Mouse (Mus musculus): ENCODE measurements around the gene Adgrg1. TPM values are rescaled to one million over a fixed set of nuclear protein-coding genes. Genes with fewer than 3 reads are reported as not detected.

The Adgrg1 gene
- polyA plus RNA-seq, 1 experiment from 2014 or later: 11.1 TPM

DNA sequence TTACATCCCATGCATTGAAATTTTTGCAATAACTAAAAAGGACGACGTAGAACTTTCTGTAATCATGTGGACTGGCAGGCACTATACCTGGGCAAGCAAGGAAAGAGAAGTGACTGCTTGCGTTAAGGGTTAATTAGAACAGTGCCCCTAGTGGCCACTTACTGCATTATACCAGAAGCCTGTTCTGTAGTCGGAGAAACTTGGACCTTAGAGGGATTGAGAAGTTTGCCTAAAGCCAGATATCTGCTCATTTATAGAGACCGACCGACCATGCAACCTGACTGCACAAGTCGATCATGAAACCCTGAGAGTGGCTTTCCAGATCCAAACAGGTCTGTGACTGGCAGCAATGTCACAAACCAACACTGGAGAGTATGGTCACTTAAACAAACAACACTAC is 8.0 kb upstream of the Adgrg1 start:
- H3K4me3 ChIP-seq (ENCODE audit: low read depth, low read length): no peak overlapping the region
- no peak overlapping the region for H3K9ac ChIP-seq (ENCODE audit: low read length)
- H3K36me3 ChIP-seq (ENCODE audit: control insufficient read depth, insufficient read depth, low read length): no peaks in the 10 kb centered on the region
- no peak for ATAC-seq (ENCODE audit: insufficient number of reproducible peaks, low FRiP score, low TSS enrichment, low read depth)
- H3K4me2 ChIP-seq (ENCODE audit: low read depth, severe bottlenecking): no peak overlapping the region
- peak; percentile 67 for DNase-seq (ENCODE audit: low spot score)
- H3K9me3 ChIP-seq (ENCODE audit: control insufficient read depth, low read length): no peaks in the 10 kb centered on the region
- no peaks in the 10 kb centered on the region for H3K4me1 ChIP-seq (ENCODE audit: control insufficient read depth, insufficient read depth, low read length)
- 22% methylated on average over 7 of the region's 7 CpGs for WGBS
- no peak overlapping the region for H3K27ac ChIP-seq (replicated peaks; ENCODE audit: low read depth, low read length)
- H3K27me3 ChIP-seq (ENCODE audit: control insufficient read depth, insufficient read depth, low read length): no peaks in the 10 kb centered on the region

DNA sequence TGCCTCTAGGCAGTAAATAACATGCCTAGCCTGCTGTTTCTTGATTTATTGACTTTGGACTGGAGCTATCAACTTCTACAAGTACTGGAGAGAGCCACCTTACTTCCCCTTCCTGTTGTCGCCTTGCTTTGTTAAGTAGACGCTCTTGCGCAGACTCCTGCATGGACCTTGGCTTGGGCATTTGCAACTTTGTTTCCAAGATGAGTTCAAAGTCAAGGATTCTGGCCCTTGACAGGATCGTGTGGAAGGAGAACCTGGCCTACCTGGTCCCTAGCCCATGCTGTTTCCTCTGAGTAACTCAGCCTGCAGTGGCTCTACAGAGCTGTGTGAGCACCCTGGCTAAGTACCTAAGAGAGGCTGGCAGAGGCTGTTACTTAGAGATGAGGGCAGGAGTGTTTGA is 7.5 kb upstream of the Adgrg1 start:
- no peak overlapping the region for H3K9ac ChIP-seq (ENCODE audit: low read length)

DNA sequence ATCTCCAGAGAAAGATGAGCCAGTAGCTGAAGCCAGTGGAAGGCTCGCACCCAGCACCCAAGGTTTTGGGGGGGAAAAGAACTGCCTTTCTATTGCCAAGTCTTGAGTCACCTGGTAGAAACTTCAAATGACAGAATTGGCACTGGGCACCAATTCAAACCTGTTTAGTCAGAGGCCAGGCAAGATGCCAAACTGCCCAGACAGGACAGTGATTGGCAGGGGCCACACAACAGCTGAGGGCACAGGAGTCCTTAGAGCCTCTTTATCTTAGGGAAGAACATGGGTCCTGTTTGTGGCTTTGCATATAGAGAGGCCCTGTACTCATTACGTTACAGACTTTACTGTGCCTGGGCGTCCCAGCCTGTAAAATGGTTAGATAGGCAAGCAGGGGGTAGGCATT is 7.0 kb upstream of the Adgrg1 start:
- no peak overlapping the region for H3K4me3 ChIP-seq (ENCODE audit: low read depth, low read length)
- no peaks in the 10 kb centered on the region for H3K36me3 ChIP-seq (ENCODE audit: control insufficient read depth, insufficient read depth, low read length)
- no peak overlapping the region for H3K4me2 ChIP-seq (ENCODE audit: low read depth, severe bottlenecking)
- DNase-seq (ENCODE audit: low spot score) (no peak), ATAC-seq (ENCODE audit: insufficient number of reproducible peaks, low FRiP score, low TSS enrichment, low read depth) (no peak)
- no peak overlapping the region for H3K9ac ChIP-seq (ENCODE audit: low read length)
- no peaks in the 10 kb centered on the region for H3K27me3 ChIP-seq (ENCODE audit: control insufficient read depth, insufficient read depth, low read length)
- WGBS: 88% methylated on average over 3 of the region's 3 CpGs
- no peak overlapping the region for H3K27ac ChIP-seq (replicated peaks; ENCODE audit: low read depth, low read length)
- no peaks in the 10 kb centered on the region for H3K4me1 ChIP-seq (ENCODE audit: control insufficient read depth, insufficient read depth, low read length)
- no peaks in the 10 kb centered on the region for H3K9me3 ChIP-seq (ENCODE audit: control insufficient read depth, low read length)

More for the DNA sequence above, 7.5 kb upstream of the Adgrg1 start:
- no peak overlapping the region for H3K27ac ChIP-seq (replicated peaks; ENCODE audit: low read depth, low read length)
- ATAC-seq (ENCODE audit: insufficient number of reproducible peaks, low FRiP score, low TSS enrichment, low read depth) (no peak), DNase-seq (ENCODE audit: low spot score) (no peak)
- no peaks in the 10 kb centered on the region for H3K9me3 ChIP-seq (ENCODE audit: control insufficient read depth, low read length)
- H3K4me3 ChIP-seq (ENCODE audit: low read depth, low read length): no peak overlapping the region
- H3K36me3 ChIP-seq (ENCODE audit: control insufficient read depth, insufficient read depth, low read length): no peaks in the 10 kb centered on the region
- 82% methylated on average over 4 of the region's 4 CpGs for WGBS
- no peaks in the 10 kb centered on the region for H3K27me3 ChIP-seq (ENCODE audit: control insufficient read depth, insufficient read depth, low read length)
- no peaks in the 10 kb centered on the region for H3K4me1 ChIP-seq (ENCODE audit: control insufficient read depth, insufficient read depth, low read length)
- H3K4me2 ChIP-seq (ENCODE audit: low read depth, severe bottlenecking): no peak overlapping the region

GRCm38 (mm10) chr8:94973270-94973669 is 1.3 kb upstream of the Adgrg1 start:
- Histone ChIP-seq H3K27ac (replicated peaks; ENCODE audit: low read depth, low read length) (no peak overlapping the region), H3K9ac (ENCODE audit: low read length) (no peak overlapping the region), H3K4me1 (ENCODE audit: control insufficient read depth, insufficient read depth, low read length) (peaks cover 14% of the 10 kb centered on the region), H3K4me2 (ENCODE audit: low read depth, severe bottlenecking) (no peak overlapping the region), H3K36me3 (ENCODE audit: control insufficient read depth, insufficient read depth, low read length) (no peaks in the 10 kb centered on the region), H3K27me3 (ENCODE audit: control insufficient read depth, insufficient read depth, low read length) (peaks cover 6% of the 10 kb centered on the region; the same call in 1 of the 2 replicates), H3K4me3 (ENCODE audit: low read depth, low read length) (no peak overlapping the region), H3K9me3 (ENCODE audit: control insufficient read depth, low read length) (no peaks in the 10 kb centered on the region)
- 89% methylated on average over 9 of the region's 9 CpGs for WGBS
- no peak for ATAC-seq (ENCODE audit: insufficient number of reproducible peaks, low FRiP score, low TSS enrichment, low read depth)
- no peak for DNase-seq (ENCODE audit: low spot score)

GRCm38 (mm10) chr8:94973786-94974185 is 765 bp upstream of the Adgrg1 start:
- Histone ChIP-seq H3K4me3 (ENCODE audit: low read depth, low read length) (no peak overlapping the region), H3K27me3 (ENCODE audit: control insufficient read depth, insufficient read depth, low read length) (peaks cover 6% of the 10 kb centered on the region; the same call in 1 of the 2 replicates), H3K9ac (ENCODE audit: low read length) (no peak overlapping the region), H3K9me3 (ENCODE audit: control insufficient read depth, low read length) (no peaks in the 10 kb centered on the region), H3K36me3 (ENCODE audit: control insufficient read depth, insufficient read depth, low read length) (no peaks in the 10 kb centered on the region), H3K4me2 (ENCODE audit: low read depth, severe bottlenecking) (no peak overlapping the region), H3K27ac (replicated peaks; ENCODE audit: low read depth, low read length) (no peak overlapping the region), H3K4me1 (ENCODE audit: control insufficient read depth, insufficient read depth, low read length) (peaks cover 14% of the 10 kb centered on the region)
- 86% methylated on average over 9 of the region's 9 CpGs for WGBS
- ATAC-seq (ENCODE audit: insufficient number of reproducible peaks, low FRiP score, low TSS enrichment, low read depth) (no peak), DNase-seq (ENCODE audit: low spot score) (no peak)

DNA sequence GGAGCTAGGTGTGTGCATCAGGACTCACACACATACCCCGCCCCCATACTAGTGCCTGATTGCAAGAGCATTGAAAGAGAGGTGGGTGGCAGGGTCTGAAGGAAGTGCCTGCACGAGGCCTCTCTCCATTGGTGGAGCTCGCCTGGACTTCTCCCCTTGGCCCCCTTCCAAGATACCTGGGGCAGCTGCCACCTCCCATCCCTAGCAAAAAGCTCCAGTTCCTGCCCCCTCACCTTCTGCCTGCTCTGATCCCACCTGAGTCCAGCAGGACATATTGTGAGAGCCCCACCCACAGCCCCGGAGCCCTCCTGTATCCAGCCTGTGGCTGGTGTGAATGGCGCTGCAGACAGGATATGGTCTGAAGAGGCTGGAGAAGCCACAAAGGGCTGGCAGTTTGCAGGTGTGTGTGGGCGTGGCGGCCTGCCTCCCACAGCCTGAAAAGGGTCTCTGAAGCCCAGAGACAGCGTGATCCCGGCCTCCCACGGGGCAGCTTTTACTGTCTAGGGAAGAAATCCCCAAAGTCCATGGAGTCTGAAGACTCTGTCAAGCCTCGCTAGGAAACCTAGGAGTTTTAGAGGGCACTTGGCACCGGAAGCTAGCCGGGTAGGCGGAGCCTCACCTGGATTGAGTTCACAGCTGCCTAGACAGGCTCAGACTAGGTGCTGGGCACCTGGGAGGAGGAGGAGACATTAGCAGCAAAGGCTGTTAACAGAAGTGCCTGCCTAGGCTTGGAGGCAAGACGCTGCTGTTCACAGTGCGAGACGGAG is 2.3 kb downstream of the Adgrg1 start:
- peak overlapping the region; percentile 42 for H3K4me2 ChIP-seq (ENCODE audit: low read depth, severe bottlenecking)
- H3K27me3 ChIP-seq (ENCODE audit: control insufficient read depth, insufficient read depth, low read length): peaks cover 8% of the 10 kb centered on the region; the same call in 1 of the 2 replicates
- no peak overlapping the region for H3K27ac ChIP-seq (replicated peaks; ENCODE audit: low read depth, low read length)
- H3K9me3 ChIP-seq (ENCODE audit: control insufficient read depth, low read length): no peaks in the 10 kb centered on the region
- DNase-seq (ENCODE audit: low spot score) (no peak), ATAC-seq (ENCODE audit: insufficient number of reproducible peaks, low FRiP score, low TSS enrichment, low read depth) (no peak)
- peak overlapping the region; percentile 14; the same call in 1 of the 2 replicates for H3K4me3 ChIP-seq (ENCODE audit: low read depth, low read length)
- 11% methylated on average over 17 of the region's 17 CpGs for WGBS
- H3K36me3 ChIP-seq (ENCODE audit: control insufficient read depth, insufficient read depth, low read length): no peaks in the 10 kb centered on the region
- no peak overlapping the region for H3K9ac ChIP-seq (ENCODE audit: low read length)
- H3K4me1 ChIP-seq (ENCODE audit: control insufficient read depth, insufficient read depth, low read length): peaks cover 14% of the 10 kb centered on the region

- H3K27me3 ChIP-seq (ENCODE audit: control insufficient read depth, insufficient read depth, low read length): peaks cover 8% of the 10 kb centered on the region; the same call in 1 of the 2 replicates
- H3K27ac ChIP-seq (replicated peaks; ENCODE audit: low read depth, low read length): no peak overlapping the region
- H3K4me2 ChIP-seq (ENCODE audit: low read depth, severe bottlenecking): 0 out of 2 replicates have a peak overlapping the region, but pooled peaks have one; percentile 42
- no peaks in the 10 kb centered on the region for H3K36me3 ChIP-seq (ENCODE audit: control insufficient read depth, insufficient read depth, low read length)
- DNase-seq (ENCODE audit: low spot score) (no peak), ATAC-seq (ENCODE audit: insufficient number of reproducible peaks, low FRiP score, low TSS enrichment, low read depth) (no peak)
- peaks cover 14% of the 10 kb centered on the region for H3K4me1 ChIP-seq (ENCODE audit: control insufficient read depth, insufficient read depth, low read length)
- WGBS: 37% methylated on average over 9 of the region's 9 CpGs
- no peak overlapping the region for H3K9ac ChIP-seq (ENCODE audit: low read length)
- H3K4me3 ChIP-seq (ENCODE audit: low read depth, low read length): no peak overlapping the region
- H3K9me3 ChIP-seq (ENCODE audit: control insufficient read depth, low read length): no peaks in the 10 kb centered on the region
Measured at GRCm38 (mm10) chr8:94978131-94978530, 3.6 kb downstream of the Adgrg1 start.

DNA sequence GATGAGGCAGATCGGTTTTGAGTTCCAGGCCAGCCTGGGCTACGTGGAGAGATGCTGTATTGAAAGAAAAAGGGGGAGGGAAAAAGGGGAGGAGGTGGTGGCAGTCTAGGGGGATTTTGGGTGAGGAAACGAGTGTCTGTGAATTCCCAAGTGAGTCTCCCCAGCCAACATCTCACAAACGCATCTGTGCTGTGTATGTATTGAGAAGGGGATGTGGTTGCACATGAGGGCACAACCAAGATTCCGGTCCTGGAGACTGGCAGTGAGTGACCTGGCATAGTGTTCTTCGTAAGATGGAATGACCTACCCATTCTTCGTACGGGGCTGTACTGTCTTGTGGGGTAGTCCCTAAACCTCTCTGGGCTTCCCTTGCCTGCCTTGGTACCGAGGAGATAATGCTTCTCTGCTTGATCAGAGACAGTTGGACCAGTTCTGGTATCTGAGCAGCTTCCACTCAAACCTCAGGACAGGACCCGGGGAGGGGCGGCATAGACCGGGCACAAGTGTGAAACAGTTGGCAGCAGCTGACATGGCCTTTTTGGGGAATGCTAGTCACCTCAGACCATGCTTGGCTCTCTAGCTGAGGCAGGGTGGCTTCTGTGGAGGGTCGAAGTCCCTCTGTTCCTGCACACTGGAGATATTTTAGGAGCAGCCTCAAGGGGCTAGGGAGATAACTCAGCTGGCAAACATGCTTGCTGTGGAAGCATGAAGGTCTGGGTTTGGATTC is 4.2 kb downstream of the Adgrg1 start:
- Histone ChIP-seq H3K4me2 (ENCODE audit: low read depth, severe bottlenecking) (no peak overlapping the region), H3K27ac (replicated peaks; ENCODE audit: low read depth, low read length) (no peak overlapping the region), H3K4me1 (ENCODE audit: control insufficient read depth, insufficient read depth, low read length) (peaks cover 16% of the 10 kb centered on the region), H3K27me3 (ENCODE audit: control insufficient read depth, insufficient read depth, low read length) (peaks cover 8% of the 10 kb centered on the region; the same call in 1 of the 2 replicates), H3K9ac (ENCODE audit: low read length) (no peak overlapping the region), H3K9me3 (ENCODE audit: control insufficient read depth, low read length) (no peaks in the 10 kb centered on the region), H3K4me3 (ENCODE audit: low read depth, low read length) (no peak overlapping the region), H3K36me3 (ENCODE audit: control insufficient read depth, insufficient read depth, low read length) (no peaks in the 10 kb centered on the region)
- ATAC-seq (ENCODE audit: insufficient number of reproducible peaks, low FRiP score, low TSS enrichment, low read depth): no peak
- 73% methylated on average over 13 of the region's 13 CpGs for WGBS
- no peak for DNase-seq (ENCODE audit: low spot score)

Data from limb, embryonic 11.5 days (tissue).